Mouse (Mus musculus): ENCODE data around the gene Tmem176b.
"Not testable (repeated sequence)": the region's sequence is repeated elsewhere in the genome, so short reads cannot be mapped to it uniquely, and the experiment has no call there.

Tmem176b gene

GRCm38 (mm10) chr6:48840371-48840969 lies 826 bp downstream of the Tmem176b start, which contains the start of gene Tmem176a:
TSS of gene Tmem176a (plus strand) at chr6:48840919.
- no peak for DNase-seq

- peak; percentile 4 for DNase-seq
Observed at GRCm38 (mm10) chr6:48838321-48839080, 2.8 kb downstream of the Tmem176b start.

- peak; percentile 1 for DNase-seq
Observed at GRCm38 (mm10) chr6:48837516-48837915, 3.8 kb downstream of the Tmem176b start.

- peak; percentile 2 for DNase-seq
Observed at GRCm38 (mm10) chr6:48836146-48836545, 5.2 kb downstream of the Tmem176b start.

- peak; percentile 2 for DNase-seq
Observed at GRCm38 (mm10) chr6:48835241-48835640, 6.1 kb downstream of the Tmem176b start.

GRCm38 (mm10) chr6:48833515-48833914 lies 7.8 kb downstream of the Tmem176b start:
- DNase-seq: peak; percentile 1

- DNase-seq: no peak
Observed at GRCm38 (mm10) chr6:48832426-48832825, 8.9 kb downstream of the Tmem176b start.

- DNase-seq: no peak
Observed at GRCm38 (mm10) chr6:48831141-48831540, 10.2 kb downstream of the Tmem176b start.

GRCm38 (mm10) chr6:48830241-48830640 lies 11.1 kb downstream of the Tmem176b start:
- DNase-seq: no peak

GRCm38 (mm10) chr6:48829651-48830050 lies 11.6 kb downstream of the Tmem176b start:
- DNase-seq: no peak

- DNase-seq: no peak
Observed at GRCm38 (mm10) chr6:48828976-48829375, 12.3 kb downstream of the Tmem176b start.

- DNase-seq: peak; percentile 54
Observed at GRCm38 (mm10) chr6:48825016-48825415, 16.3 kb downstream of the Tmem176b start.

- not testable (repeated sequence) for DNase-seq
Observed at GRCm38 (mm10) chr6:48821991-48822785, 19.1 kb downstream of the Tmem176b start.

- peak; percentile 74 for DNase-seq
Observed at GRCm38 (mm10) chr6:48817815-48818214, 23.5 kb downstream of the Tmem176b start.

- DNase-seq: no peak
Observed at GRCm38 (mm10) chr6:48815013-48815412, 26.3 kb downstream of the Tmem176b start.

- no peak for DNase-seq
Observed at GRCm38 (mm10) chr6:48809494-48810219, 31.6 kb downstream of the Tmem176b start.

- DNase-seq: no peak
Observed at GRCm38 (mm10) chr6:48806746-48807145, 34.5 kb downstream of the Tmem176b start.

- peak; percentile 38 for DNase-seq
Observed at GRCm38 (mm10) chr6:48804346-48804745, 37.0 kb downstream of the Tmem176b start.

- no peak for DNase-seq
Observed at GRCm38 (mm10) chr6:48803406-48804051, 37.8 kb downstream of the Tmem176b start.

- no peak for DNase-seq
Observed at GRCm38 (mm10) chr6:48801897-48802296, 39.4 kb downstream of the Tmem176b start.

GRCm38 (mm10) chr6:48787867-48788266 lies 53.4 kb downstream of the Tmem176b start:
- DNase-seq: no peak

GRCm38 (mm10) chr6:48785601-48786000 lies 55.7 kb downstream of the Tmem176b start:
- DNase-seq: no peak

Measured in kidney, adult 18-20 months (tissue).